ENCODE assay signal across 16 mouse cellular contexts in genomic region chr8:95101972-95102371, GRCm38 (mm10). TPM values are rescaled to one million over a fixed set of nuclear protein-coding genes. Genes with fewer than 3 reads are reported as not detected.
DNase-seq lines count a peak whose midpoint lies in the region; ATAC-seq and TF ChIP-seq lines count a peak whose summit lies in the region.
"Had no signal": no experiment of that assay in that cellular context is flagged by ENCODE, and none has a peak within 500 bp of the region (broad histone marks: within the 10 kb centered on the region; RNA-seq: fewer than 3 reads in every experiment).

No protein-coding gene starts in this region.

- DNase-seq in hindbrain, postnatal 0 days (ENCODE audit: low spot score): peak; percentile 16
- DNase-seq in hindbrain, embryonic 14.5 days (ENCODE audit: low spot score): no peak
- no peak for DNase-seq in midbrain, embryonic 10.5 days (ENCODE audit: low spot score)
- DNase-seq in retina, postnatal 1 day: peak; percentile 22
- DNase-seq: adrenal gland, postnatal 36 days; cerebellum, adult 11-12 months; heart, postnatal 4 days; kidney, adult 9 months; thymus, postnatal 14 days had no signal

- no peak for ATAC-seq in hindbrain, postnatal 0 days
- ATAC-seq in hindbrain, embryonic 14.5 days (ENCODE audit: low FRiP score): no peak
- 0 out of 2 replicates have a peak, but pooled peaks have one; percentile 30 for ATAC-seq in midbrain, embryonic 13.5 days
- ATAC-seq in megakaryocyte, adult 5-6 weeks (ENCODE audit: poor library complexity, severe bottlenecking): no peak

- H3K4me1 ChIP-seq in hindbrain, postnatal 0 days (ENCODE audit: insufficient read depth, low read length): no peaks in the 10 kb centered on the region
- H3K4me1 ChIP-seq in hindbrain, embryonic 14.5 days (replicated peaks; ENCODE audit: control insufficient read depth, insufficient read depth, low read length): no peaks in the 10 kb centered on the region
- H3K4me1 ChIP-seq in midbrain, embryonic 13.5 days (replicated peaks): no peaks in the 10 kb centered on the region
- no peaks in the 10 kb centered on the region for H3K4me1 ChIP-seq in midbrain, embryonic 10.5 days
- no peaks in the 10 kb centered on the region for H3K4me1 ChIP-seq in cortical plate, adult 2 months (ENCODE audit: control insufficient read depth, insufficient read depth, low read length)
- H3K4me1 ChIP-seq: embryonic facial prominence, embryonic 10.5 days; limb, embryonic 13.5 days; neural tube, embryonic 12.5 days had no signal

- H3K4me3 ChIP-seq in hindbrain, postnatal 0 days (ENCODE audit: low read length): no peak overlapping the region
- no peak overlapping the region for H3K4me3 ChIP-seq in hindbrain, embryonic 14.5 days (replicated peaks; ENCODE audit: low read length)
- no peak overlapping the region for H3K4me3 ChIP-seq in midbrain, embryonic 13.5 days (replicated peaks)
- no peak overlapping the region for H3K4me3 ChIP-seq in midbrain, embryonic 10.5 days
- H3K4me3 ChIP-seq in cortical plate, adult 2 months (ENCODE audit: insufficient read depth, low read length): no peak overlapping the region
- H3K4me3 ChIP-seq: embryonic facial prominence, embryonic 10.5 days; limb, embryonic 13.5 days; megakaryocyte, embryonic 14.5 days; neural tube, embryonic 12.5 days had no signal

- no peak overlapping the region for H3K4me2 ChIP-seq in hindbrain, postnatal 0 days (ENCODE audit: low read depth, low read length)
- no peak overlapping the region for H3K4me2 ChIP-seq in hindbrain, embryonic 14.5 days (replicated peaks)
- H3K4me2 ChIP-seq in midbrain, embryonic 13.5 days (replicated peaks): no peak overlapping the region
- H3K4me2 ChIP-seq: limb, embryonic 13.5 days; neural tube, embryonic 12.5 days had no signal

- no peaks in the 10 kb centered on the region for H3K27me3 ChIP-seq in hindbrain, postnatal 0 days (ENCODE audit: insufficient read depth, low read length)
- H3K27me3 ChIP-seq in hindbrain, embryonic 14.5 days (ENCODE audit: control insufficient read depth, insufficient read depth, low read length): no peaks in the 10 kb centered on the region
- H3K27me3 ChIP-seq in midbrain, embryonic 13.5 days: no peaks in the 10 kb centered on the region
- H3K27me3 ChIP-seq in midbrain, embryonic 10.5 days (ENCODE audit: low read depth, poor library complexity, severe bottlenecking): no peaks in the 10 kb centered on the region
- H3K27me3 ChIP-seq: limb, embryonic 13.5 days; neural tube, embryonic 12.5 days had no signal

- no peak overlapping the region for H3K9ac ChIP-seq in hindbrain, postnatal 0 days (replicated peaks; ENCODE audit: low read length)
- no peak overlapping the region for H3K9ac ChIP-seq in hindbrain, embryonic 14.5 days
- H3K9ac ChIP-seq in midbrain, embryonic 13.5 days (replicated peaks): no peak overlapping the region
- H3K9ac ChIP-seq: limb, embryonic 13.5 days; neural tube, embryonic 12.5 days had no signal

- H3K27ac ChIP-seq in hindbrain, postnatal 0 days: no peak overlapping the region
- no peak overlapping the region for H3K27ac ChIP-seq in hindbrain, embryonic 14.5 days
- no peak overlapping the region for H3K27ac ChIP-seq in midbrain, embryonic 13.5 days
- no peak overlapping the region for H3K27ac ChIP-seq in midbrain, embryonic 10.5 days (replicated peaks)
- H3K27ac ChIP-seq in cortical plate, adult 2 months (ENCODE audit: insufficient read depth, low read length): no peak overlapping the region
- H3K27ac ChIP-seq: embryonic facial prominence, embryonic 10.5 days; limb, embryonic 13.5 days; neural tube, embryonic 12.5 days had no signal

- TF ChIP-seq CTCF in hindbrain, postnatal 0 days (IDR thresholded peaks at IDR 0.05; ENCODE audit: low read depth): peak; percentile 63
- peak; percentile 35; the same call in 1 of the 2 replicates for TF ChIP-seq CTCF in cortical plate, adult 2 months (IDR thresholded peaks at IDR 0.05; ENCODE audit: extremely low read depth, insufficient read depth, low read length)

- TF ChIP-seq POLR2A in cortical plate, adult 2 months (IDR thresholded peaks at IDR 0.05; ENCODE audit: extremely low read depth, insufficient read depth, low read length): no peak

- H3K9me3 ChIP-seq in hindbrain, postnatal 0 days (ENCODE audit: low read length): no peaks in the 10 kb centered on the region
- no peaks in the 10 kb centered on the region for H3K9me3 ChIP-seq in hindbrain, embryonic 14.5 days (ENCODE audit: control insufficient read depth, low read length)
- H3K9me3 ChIP-seq in midbrain, embryonic 13.5 days: no peaks in the 10 kb centered on the region
- H3K9me3 ChIP-seq in midbrain, embryonic 10.5 days (replicated peaks): no peaks in the 10 kb centered on the region
- H3K9me3 ChIP-seq: embryonic facial prominence, embryonic 10.5 days; limb, embryonic 13.5 days; megakaryocyte, embryonic 14.5 days; neural tube, embryonic 12.5 days had no signal

- peaks cover 50% of the 10 kb centered on the region for H3K36me3 ChIP-seq in hindbrain, postnatal 0 days (ENCODE audit: insufficient read depth, low read length)
- peaks cover 78% of the 10 kb centered on the region for H3K36me3 ChIP-seq in hindbrain, embryonic 14.5 days (replicated peaks; ENCODE audit: control insufficient read depth, insufficient read depth)
- H3K36me3 ChIP-seq in midbrain, embryonic 13.5 days: peaks cover 81% of the 10 kb centered on the region
- peaks cover 38% of the 10 kb centered on the region for H3K36me3 ChIP-seq in midbrain, embryonic 10.5 days

- WGBS in hindbrain, postnatal 0 days: 86% methylated on average over 4 of the region's 4 CpGs
- WGBS in hindbrain, embryonic 14.5 days: 80% methylated on average over 4 of the region's 4 CpGs
- 66% methylated on average over 4 of the region's 4 CpGs for WGBS in midbrain, embryonic 13.5 days
- WGBS in midbrain, embryonic 10.5 days: 76% methylated on average over 4 of the region's 4 CpGs

RNA-seq across cellular contexts. Expression of gene Katnb1, which starts 21.0 kb away (rescaled TPM):
- 59.6 and 63.3 TPM in 2 replicates for total RNA-seq in hindbrain, postnatal 0 days (2014; rRNA removed)
- 45.3 and 48.4 TPM in 2 replicates for polyA plus RNA-seq in hindbrain, postnatal 0 days (2015; fragmentation: Nextera tagmentation; extraction: Ambion mirVana)
- polyA plus RNA-seq in hindbrain, embryonic 14.5 days (2014; fragmentation: Nextera tagmentation; extraction: Ambion mirVana): 36.6 and 39.2 TPM in 2 replicates
- polyA plus RNA-seq in midbrain, embryonic 13.5 days (2015; fragmentation: Nextera tagmentation; extraction: Ambion mirVana): 38.8 and 39.7 TPM in 2 replicates
- 32.0 and 34.2 TPM in 2 replicates for polyA plus RNA-seq in midbrain, embryonic 10.5 days (2016; fragmentation: Nextera tagmentation; extraction: Ambion mirVana)
- 49.1 and 50.1 TPM in 2 replicates for polyA plus RNA-seq in cortical plate, adult 2 months (2012; rRNA removed)
- 3.7 and 6.7 TPM in 2 replicates for total RNA-seq in megakaryocyte, adult 5-6 weeks (2015)
- total RNA-seq in megakaryocyte, adult 5-6 weeks (2017): 15.6 and 21.8 TPM in 2 replicates

RNA-seq across cellular contexts. Expression of gene Drc7, which starts 47.1 kb away (rescaled TPM):
- total RNA-seq in hindbrain, postnatal 0 days (2014; rRNA removed): 2.9 and 3.6 TPM in 2 replicates
- 3.0 and 3.3 TPM in 2 replicates for polyA plus RNA-seq in hindbrain, postnatal 0 days (2015; fragmentation: Nextera tagmentation; extraction: Ambion mirVana)
- polyA plus RNA-seq in hindbrain, embryonic 14.5 days (2014; fragmentation: Nextera tagmentation; extraction: Ambion mirVana): 1.8 and 2.3 TPM in 2 replicates
- 0.24 and 0.58 TPM in 2 replicates for polyA plus RNA-seq in midbrain, embryonic 13.5 days (2015; fragmentation: Nextera tagmentation; extraction: Ambion mirVana)
- polyA plus RNA-seq in midbrain, embryonic 10.5 days (2016; fragmentation: Nextera tagmentation; extraction: Ambion mirVana): 0.11 and 0.14 TPM in 2 replicates
- 0.93 and 2.2 TPM in 2 replicates for polyA plus RNA-seq in cortical plate, adult 2 months (2012; rRNA removed)
- total RNA-seq in megakaryocyte, adult 5-6 weeks (2015): 0.38 and 0.52 TPM in 2 replicates
- 0.18 and 0.33 TPM in 2 replicates for total RNA-seq in megakaryocyte, adult 5-6 weeks (2017)
- total RNA-seq: adrenal gland, postnatal 36 days; heart, postnatal 4 days had no signal
- polyA plus RNA-seq: limb, embryonic 13.5 days had no signal

Comparison
In these comparisons a context has a peak if more than half of its experiments do, and no peak if none do; other contexts are left out.
1. DNase-seq: peak in hindbrain, postnatal 0 days (single experiment) and retina, postnatal 1 day (single experiment); none in hindbrain, embryonic 14.5 days (single experiment) and midbrain, embryonic 10.5 days (single experiment).